Mouse (Mus musculus): ENCODE measurements at regions not wholly inside any gene's neighbourhood (a gene's known extent, or its start where the extent isn't known, plus 50 kb on each side); places are given as distances from the start of the nearest gene placed in this dataset.

- Histone ChIP-seq H3K27ac (ENCODE audit: low read depth) (no peak overlapping the region), H3K4me1 (ENCODE audit: insufficient read depth) (no peaks in the 10 kb centered on the region), H3K9ac (replicated peaks) (no peak overlapping the region), H3K9me3 (ENCODE audit: low read length) (no peaks in the 10 kb centered on the region), H3K36me3 (replicated peaks; ENCODE audit: insufficient read depth, low read length) (no peaks in the 10 kb centered on the region), H3K4me3 (ENCODE audit: low read depth, low read length) (no peak overlapping the region), H3K27me3 (ENCODE audit: insufficient read depth, low read length) (no peaks in the 10 kb centered on the region), H3K4me2 (ENCODE audit: low read depth, low read length) (no peak overlapping the region)
- TF ChIP-seq EP300 (IDR thresholded peaks at IDR 0.05; ENCODE audit: low read depth) (no peak), CTCF (IDR thresholded peaks at IDR 0.05; ENCODE audit: low read depth) (no peak)
- DNase-seq: no peak
- no peak for ATAC-seq
These were observed 387.9 kb upstream of the Pkdcc start for GRCm38 (mm10) chr17:82827170-82827569.

DNA sequence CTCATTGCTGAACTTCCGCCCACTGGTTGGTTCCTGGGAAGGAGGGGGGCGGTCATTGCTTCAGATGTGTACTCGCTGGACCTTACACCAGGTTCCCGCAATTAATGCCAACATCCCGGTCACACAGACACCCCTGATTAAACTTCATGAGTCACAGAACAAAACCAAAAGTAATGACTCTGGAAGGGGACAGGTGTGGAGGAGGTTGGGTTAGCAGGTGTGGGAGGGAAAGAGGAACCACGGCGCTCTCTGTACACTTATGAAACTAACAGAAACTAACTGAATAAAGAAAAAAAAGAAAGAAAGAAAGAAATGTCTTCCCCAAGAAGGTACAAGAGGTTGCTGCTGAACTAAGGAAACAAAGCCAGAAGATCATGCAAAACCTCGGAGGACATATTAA, 387.3 kb upstream of the Pkdcc start:
- ATAC-seq (no peak), DNase-seq (no peak)
- Histone ChIP-seq H3K9me3 (ENCODE audit: low read length) (no peaks in the 10 kb centered on the region), H3K9ac (replicated peaks) (no peak overlapping the region), H3K4me2 (ENCODE audit: low read depth, low read length) (no peak overlapping the region), H3K4me3 (ENCODE audit: low read depth, low read length) (no peak overlapping the region), H3K4me1 (ENCODE audit: insufficient read depth) (no peaks in the 10 kb centered on the region), H3K27ac (ENCODE audit: low read depth) (no peak overlapping the region), H3K36me3 (replicated peaks; ENCODE audit: insufficient read depth, low read length) (no peaks in the 10 kb centered on the region), H3K27me3 (ENCODE audit: insufficient read depth, low read length) (no peaks in the 10 kb centered on the region)
- WGBS (ENCODE audit: insufficient replicate concordance): 87% methylated on average over 8 of the region's 8 CpGs
- TF ChIP-seq EP300 (IDR thresholded peaks at IDR 0.05; ENCODE audit: low read depth): no peak
- no peak for TF ChIP-seq CTCF (IDR thresholded peaks at IDR 0.05; ENCODE audit: low read depth)

DNA sequence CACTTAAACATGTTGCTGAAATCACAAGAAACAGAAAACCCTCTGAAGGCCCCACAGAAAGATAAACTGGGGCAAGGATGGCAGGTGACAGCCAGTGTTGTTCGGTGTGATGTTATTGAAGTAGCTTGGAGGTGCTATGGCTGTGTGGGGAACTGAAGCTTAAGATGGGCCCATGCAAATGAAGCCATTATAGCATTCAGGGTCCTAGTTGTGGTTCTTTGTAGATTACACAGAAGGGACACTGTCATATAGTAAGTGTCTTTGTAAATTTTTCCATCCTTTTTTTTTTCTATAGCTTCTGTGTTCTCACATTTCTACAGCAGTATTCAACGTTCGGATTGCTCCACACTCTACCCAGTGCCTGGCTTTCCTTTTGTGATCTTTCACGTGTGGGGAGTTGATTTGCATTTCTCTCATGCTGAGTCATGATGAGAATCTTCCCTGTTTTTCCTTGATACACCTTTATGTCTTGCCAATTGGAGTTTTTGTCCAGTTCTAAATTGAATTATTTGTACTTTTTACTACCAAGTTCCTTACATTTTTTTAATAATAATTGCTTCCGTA, 386.6 kb upstream of the Pkdcc start:
- no peak overlapping the region for H3K9ac ChIP-seq (replicated peaks)
- no peak overlapping the region for H3K4me2 ChIP-seq (ENCODE audit: low read depth, low read length)
- ATAC-seq (no peak), DNase-seq (no peak)
- no peaks in the 10 kb centered on the region for H3K4me1 ChIP-seq (ENCODE audit: insufficient read depth)
- no peak overlapping the region for H3K4me3 ChIP-seq (ENCODE audit: low read depth, low read length)
- no peaks in the 10 kb centered on the region for H3K9me3 ChIP-seq (ENCODE audit: low read length)
- H3K36me3 ChIP-seq (replicated peaks; ENCODE audit: insufficient read depth, low read length): no peaks in the 10 kb centered on the region
- 72% methylated on average over 5 of the region's 5 CpGs for WGBS (ENCODE audit: insufficient replicate concordance)
- H3K27me3 ChIP-seq (ENCODE audit: insufficient read depth, low read length): no peaks in the 10 kb centered on the region
- TF ChIP-seq EP300 (IDR thresholded peaks at IDR 0.05; ENCODE audit: low read depth) (no peak), CTCF (IDR thresholded peaks at IDR 0.05; ENCODE audit: low read depth) (no peak)
- no peak overlapping the region for H3K27ac ChIP-seq (ENCODE audit: low read depth)

- TF ChIP-seq CTCF (IDR thresholded peaks at IDR 0.05; ENCODE audit: low read depth): no peak
- TF ChIP-seq EP300 (IDR thresholded peaks at IDR 0.05; ENCODE audit: low read depth): no peak
- ATAC-seq: no peak
- Histone ChIP-seq H3K4me3 (ENCODE audit: low read depth, low read length) (no peak overlapping the region), H3K4me1 (ENCODE audit: insufficient read depth) (no peaks in the 10 kb centered on the region), H3K9ac (replicated peaks) (no peak overlapping the region), H3K4me2 (ENCODE audit: low read depth, low read length) (no peak overlapping the region), H3K27ac (ENCODE audit: low read depth) (no peak overlapping the region), H3K27me3 (ENCODE audit: insufficient read depth, low read length) (no peaks in the 10 kb centered on the region), H3K36me3 (replicated peaks; ENCODE audit: insufficient read depth, low read length) (no peaks in the 10 kb centered on the region), H3K9me3 (ENCODE audit: low read length) (no peaks in the 10 kb centered on the region)
- 81% methylated on average over 2 of the region's 2 CpGs for WGBS (ENCODE audit: insufficient replicate concordance)
- DNase-seq: no peak
These were observed 385.7 kb upstream of the Pkdcc start for GRCm38 (mm10) chr17:82829415-82829814.

DNA sequence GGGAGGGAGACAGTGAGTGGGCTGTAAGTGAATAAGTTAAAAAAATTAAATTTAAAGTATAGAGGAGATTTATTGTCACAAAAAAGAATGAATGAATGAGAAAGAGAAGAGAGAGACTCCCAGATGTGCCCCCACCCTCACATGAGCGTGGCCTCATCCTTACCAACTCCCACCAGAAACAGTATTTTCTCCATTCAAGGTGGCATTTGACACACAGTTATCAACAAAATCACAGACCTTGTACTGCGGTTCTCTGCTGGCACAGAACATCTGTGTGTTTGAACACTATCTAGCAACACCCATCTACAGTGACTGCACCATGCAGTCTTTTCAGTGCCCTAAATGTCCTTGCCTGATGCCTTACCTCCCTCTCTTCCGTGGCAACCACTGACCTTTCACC, 380.9 kb upstream of the Pkdcc start:
- Histone ChIP-seq H3K27ac (ENCODE audit: low read depth) (no peak overlapping the region), H3K9ac (replicated peaks) (no peak overlapping the region), H3K9me3 (ENCODE audit: low read length) (no peaks in the 10 kb centered on the region), H3K27me3 (ENCODE audit: insufficient read depth, low read length) (no peaks in the 10 kb centered on the region), H3K4me3 (ENCODE audit: low read depth, low read length) (no peak overlapping the region), H3K4me2 (ENCODE audit: low read depth, low read length) (no peak overlapping the region), H3K4me1 (ENCODE audit: insufficient read depth) (no peaks in the 10 kb centered on the region), H3K36me3 (replicated peaks; ENCODE audit: insufficient read depth, low read length) (no peaks in the 10 kb centered on the region)
- ATAC-seq (no peak), DNase-seq (no peak)
- TF ChIP-seq EP300 (IDR thresholded peaks at IDR 0.05; ENCODE audit: low read depth) (no peak), CTCF (IDR thresholded peaks at IDR 0.05; ENCODE audit: low read depth) (no peak)
- 57% methylated on average over 3 of the region's 3 CpGs for WGBS (ENCODE audit: insufficient replicate concordance)

DNA sequence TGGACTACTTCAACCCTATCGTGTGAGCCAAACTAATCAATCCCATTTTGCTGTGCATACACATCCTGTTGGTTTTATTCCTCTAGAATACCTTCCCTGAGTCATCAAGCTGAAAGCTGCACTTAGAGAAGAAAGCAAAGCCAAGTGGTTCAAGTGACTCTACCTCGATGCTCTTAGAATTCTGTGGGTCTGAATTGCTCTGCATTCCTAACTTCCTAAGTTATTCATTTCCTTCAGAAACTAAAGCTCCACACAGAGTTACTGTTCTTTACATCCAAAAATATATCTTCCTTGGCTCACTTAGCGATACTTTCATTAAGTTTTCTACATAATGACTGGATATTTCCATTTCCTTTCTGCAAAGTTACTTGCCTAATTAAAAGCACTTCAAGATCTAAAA, 379.0 kb upstream of the Pkdcc start:
- TF ChIP-seq EP300 (IDR thresholded peaks at IDR 0.05; ENCODE audit: low read depth): no peak
- TF ChIP-seq CTCF (IDR thresholded peaks at IDR 0.05; ENCODE audit: low read depth): no peak
- Histone ChIP-seq H3K9ac (replicated peaks) (no peak overlapping the region), H3K9me3 (ENCODE audit: low read length) (no peaks in the 10 kb centered on the region), H3K27me3 (ENCODE audit: insufficient read depth, low read length) (no peaks in the 10 kb centered on the region), H3K4me2 (ENCODE audit: low read depth, low read length) (no peak overlapping the region), H3K27ac (ENCODE audit: low read depth) (no peak overlapping the region), H3K4me1 (ENCODE audit: insufficient read depth) (no peaks in the 10 kb centered on the region), H3K36me3 (replicated peaks; ENCODE audit: insufficient read depth, low read length) (no peaks in the 10 kb centered on the region), H3K4me3 (ENCODE audit: low read depth, low read length) (no peak overlapping the region)
- DNase-seq (no peak), ATAC-seq (no peak)
- 66% methylated on average over 3 of the region's 3 CpGs for WGBS (ENCODE audit: insufficient replicate concordance)

Measured in liver, postnatal 0 days (tissue).